Mouse (Mus musculus) testis, adult 2 months (tissue): Measurements from ENCODE around the gene Fam221a.

Source experiments
- CTCF ChIP-seq: fragments of 200-500 bp; IDR thresholded peaks from 2 replicates; pipeline ENCODE4 v1.5.1; 2012; ENCODE audit warnings: low read depth, mild to moderate bottlenecking, inconsistent platforms, low read length, moderate library complexity; ENCODE audit not compliant: control insufficient read depth, insufficient read depth, insufficient replicate concordance
- POLR2A ChIP-seq: fragments of 200-500 bp; IDR thresholded peaks from 2 replicates; pipeline ENCODE4 v1.6.1; 2012; ENCODE audit warnings: low read depth, mild to moderate bottlenecking, inconsistent platforms, low read length, moderate library complexity; ENCODE audit not compliant: control insufficient read depth

DNA sequence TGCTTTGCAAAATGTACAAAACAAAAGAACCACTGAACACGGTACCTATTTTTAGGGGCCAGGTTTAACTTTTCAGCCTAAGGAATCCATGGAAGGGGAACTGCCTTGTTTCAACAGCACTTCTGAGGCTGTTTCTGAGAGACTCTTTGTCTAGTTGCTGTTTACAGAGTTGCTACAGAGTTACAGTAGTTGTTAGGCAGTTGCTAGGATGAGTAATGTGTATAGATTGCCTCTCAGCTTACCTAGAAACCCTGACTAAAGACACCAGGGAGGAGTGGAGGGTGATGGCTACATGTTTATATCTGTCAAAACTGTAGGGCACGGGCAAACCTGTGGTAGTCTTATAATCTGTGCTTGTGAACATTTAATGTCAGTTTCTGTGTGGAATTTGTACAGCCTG is 6.4 kb downstream of the Fam221a start:
- TF ChIP-seq CTCF: no peak
- TF ChIP-seq POLR2A: no peak
